Mouse (Mus musculus): Measurements from ENCODE around the gene Btbd19. TPM values are rescaled to one million over a fixed set of nuclear protein-coding genes. Genes with fewer than 3 reads are reported as not detected.

Btbd19 gene
- polyA plus RNA-seq, 1 experiment from 2014 or later = 5.5 TPM

GRCm38 (mm10) chr4:117131890-117132793 is 6.6 kb upstream of the Btbd19 start:
- Histone ChIP-seq H3K4me3 (peak overlapping the region; percentile 69; the same call in 1 of the 2 replicates), H3K9me3 (replicated peaks) (no peaks in the 10 kb centered on the region), H3K27ac (no peak overlapping the region), H3K36me3 (peaks cover 26% of the 10 kb centered on the region), H3K4me1 (peaks cover 35% of the 10 kb centered on the region), H3K27me3 (ENCODE audit: low read depth, poor library complexity, severe bottlenecking) (peaks cover 35% of the 10 kb centered on the region)
- 23% methylated on average over 7 of the region's 7 CpGs for WGBS
- DNase-seq (ENCODE audit: low spot score) = no peak

- H3K27ac ChIP-seq = no peak overlapping the region
- no peak overlapping the region for H3K4me3 ChIP-seq
- peaks cover 26% of the 10 kb centered on the region for H3K36me3 ChIP-seq
- H3K27me3 ChIP-seq (ENCODE audit: low read depth, poor library complexity, severe bottlenecking) = peaks cover 35% of the 10 kb centered on the region
- H3K4me1 ChIP-seq = peaks cover 38% of the 10 kb centered on the region
- DNase-seq (ENCODE audit: low spot score) = no peak
- 80% methylated on average over 6 of the region's 6 CpGs for WGBS
- no peaks in the 10 kb centered on the region for H3K9me3 ChIP-seq (replicated peaks)
Observed at GRCm38 (mm10) chr4:117131198-117131597, 5.7 kb upstream of the Btbd19 start.

GRCm38 (mm10) chr4:117130790-117131189 is 5.3 kb upstream of the Btbd19 start:
- no peak for DNase-seq (ENCODE audit: low spot score)
- H3K9me3 ChIP-seq (replicated peaks) = no peaks in the 10 kb centered on the region
- no peak overlapping the region for H3K27ac ChIP-seq
- H3K36me3 ChIP-seq = peaks cover 26% of the 10 kb centered on the region
- 70% methylated on average over 6 of the region's 6 CpGs for WGBS
- H3K27me3 ChIP-seq (ENCODE audit: low read depth, poor library complexity, severe bottlenecking) = peaks cover 35% of the 10 kb centered on the region
- H3K4me3 ChIP-seq = no peak overlapping the region
- H3K4me1 ChIP-seq = peaks cover 38% of the 10 kb centered on the region

- peaks cover 30% of the 10 kb centered on the region for H3K27me3 ChIP-seq (ENCODE audit: low read depth, poor library complexity, severe bottlenecking)
- H3K4me1 ChIP-seq = peaks cover 45% of the 10 kb centered on the region
- 89% methylated on average over 33 of the region's 33 CpGs for WGBS
- peaks cover 26% of the 10 kb centered on the region for H3K36me3 ChIP-seq
- no peaks in the 10 kb centered on the region for H3K9me3 ChIP-seq (replicated peaks)
- no peak overlapping the region for H3K27ac ChIP-seq
- H3K4me3 ChIP-seq = no peak overlapping the region
- DNase-seq (ENCODE audit: low spot score) = no peak
Observed at GRCm38 (mm10) chr4:117127991-117128686, 2.6 kb upstream of the Btbd19 start.

- H3K27ac ChIP-seq = peak within 1 kb of the TSS; percentile 78
- H3K4me1 ChIP-seq = peaks cover 31% of the 10 kb centered on the region
- WGBS = 86% methylated on average over 9 of the region's 9 CpGs
- H3K4me3 ChIP-seq = peak within 1 kb of the TSS; percentile 4; the same call in 1 of the 2 replicates
- peaks cover 26% of the 10 kb centered on the region for H3K36me3 ChIP-seq
- H3K27me3 ChIP-seq (ENCODE audit: low read depth, poor library complexity, severe bottlenecking) = peaks cover 17% of the 10 kb centered on the region
- no peaks in the 10 kb centered on the region for H3K9me3 ChIP-seq (replicated peaks)
- no peak for DNase-seq (ENCODE audit: low spot score)
Observed at GRCm38 (mm10) chr4:117126675-117127290, 1.3 kb upstream of the Btbd19 start, which contains the start of gene Tctex1d4. Gene Tctex1d4, plus strand, starts transcription at chr4:117126794.

GRCm38 (mm10) chr4:117125910-117126674 is 567 bp upstream of the Btbd19 start:
- peak overlapping the region; percentile 4; the same call in 1 of the 2 replicates for H3K4me3 ChIP-seq
- WGBS = 41% methylated on average over 15 of the region's 15 CpGs
- peaks cover 10% of the 10 kb centered on the region for H3K27me3 ChIP-seq (ENCODE audit: low read depth, poor library complexity, severe bottlenecking)
- H3K36me3 ChIP-seq = peaks cover 26% of the 10 kb centered on the region
- peaks cover 33% of the 10 kb centered on the region for H3K4me1 ChIP-seq
- no peak for DNase-seq (ENCODE audit: low spot score)
- peak overlapping the region; percentile 78 for H3K27ac ChIP-seq
- H3K9me3 ChIP-seq (replicated peaks) = no peaks in the 10 kb centered on the region

GRCm38 (mm10) chr4:117124518-117125347 is 792 bp downstream of the Btbd19 start:
- peak overlapping the region; percentile 78 for H3K27ac ChIP-seq
- H3K9me3 ChIP-seq (replicated peaks) = no peaks in the 10 kb centered on the region
- H3K27me3 ChIP-seq (ENCODE audit: low read depth, poor library complexity, severe bottlenecking) = no peaks in the 10 kb centered on the region
- H3K36me3 ChIP-seq = peaks cover 14% of the 10 kb centered on the region
- whole genome bisulfite sequencing = 74% methylated on average over 14 of the region's 14 CpGs
- H3K4me3 ChIP-seq = no peak overlapping the region
- no peak for DNase-seq (ENCODE audit: low spot score)
- H3K4me1 ChIP-seq = peaks cover 41% of the 10 kb centered on the region

- H3K27ac ChIP-seq = peak overlapping the region; percentile 78; the same call in 1 of the 2 replicates
- peaks cover 12% of the 10 kb centered on the region for H3K36me3 ChIP-seq
- no peak overlapping the region for H3K4me3 ChIP-seq
- WGBS = 89% methylated on average over 3 of the region's 3 CpGs
- no peaks in the 10 kb centered on the region for H3K27me3 ChIP-seq (ENCODE audit: low read depth, poor library complexity, severe bottlenecking)
- peaks cover 43% of the 10 kb centered on the region for H3K4me1 ChIP-seq
- H3K9me3 ChIP-seq (replicated peaks) = no peaks in the 10 kb centered on the region
- no peak for DNase-seq (ENCODE audit: low spot score)
Observed at GRCm38 (mm10) chr4:117124218-117124517, 1.4 kb downstream of the Btbd19 start.

GRCm38 (mm10) chr4:117123546-117124217 is 1.8 kb downstream of the Btbd19 start:
- no peak for DNase-seq (ENCODE audit: low spot score)
- Histone ChIP-seq H3K4me3 (no peak overlapping the region), H3K36me3 (peaks cover 7% of the 10 kb centered on the region), H3K4me1 (peaks cover 43% of the 10 kb centered on the region), H3K27ac (no peak overlapping the region), H3K27me3 (ENCODE audit: low read depth, poor library complexity, severe bottlenecking) (no peaks in the 10 kb centered on the region), H3K9me3 (replicated peaks) (no peaks in the 10 kb centered on the region)
- 82% methylated on average over 8 of the region's 9 CpGs for WGBS

GRCm38 (mm10) chr4:117122209-117122608 is 3.3 kb downstream of the Btbd19 start:
- WGBS = 82% methylated on average over 4 of the region's 4 CpGs
- peaks cover 43% of the 10 kb centered on the region for H3K4me1 ChIP-seq
- DNase-seq (ENCODE audit: low spot score) = no peak
- no peak overlapping the region for H3K4me3 ChIP-seq
- no peak overlapping the region; the same call in 1 of the 2 replicates for H3K27ac ChIP-seq
- no peaks in the 10 kb centered on the region for H3K27me3 ChIP-seq (ENCODE audit: low read depth, poor library complexity, severe bottlenecking)
- H3K36me3 ChIP-seq = no peaks in the 10 kb centered on the region
- no peaks in the 10 kb centered on the region for H3K9me3 ChIP-seq (replicated peaks)
